Mouse (Mus musculus) G1E (cell line): ENCODE results near the gene Twf2. TPM values are rescaled to one million over a fixed set of nuclear protein-coding genes. Genes with fewer than 3 reads are reported as not detected.

Experiments used
- ATAC-seq: 2 replicates; pipeline ENCODE4 v1.8.0; 2016; ENCODE audit warnings: mild to moderate bottlenecking; ENCODE audit not compliant: insufficient number of reproducible peaks, poor library complexity, low FRiP score, severe bottlenecking; ENCODE audit errors: extremely low read depth
- DNase-seq: peaks from one replicate; pipeline ENCODE4 v3.0.0; 2012; ENCODE audit warnings: low spot score
- H3K27me3 ChIP-seq: 2 replicates; pipeline ENCODE4 v1.6.1; 2012; ENCODE audit warnings: mild to moderate bottlenecking, low read length, inconsistent platforms; ENCODE audit not compliant: insufficient read depth
- H3K36me3 ChIP-seq: replicated peaks from 2 replicates; pipeline ENCODE3; 2012; ENCODE audit warnings: mild to moderate bottlenecking, inconsistent platforms
- H3K4me1 ChIP-seq: 2 replicates; pipeline ENCODE4 v1.6.1; 2012; ENCODE audit warnings: low read depth, low read length, inconsistent platforms, mixed read lengths; ENCODE audit not compliant: insufficient read depth
- H3K4me3 ChIP-seq: 2 replicates; pipeline ENCODE4 v1.5.1; 2012; ENCODE audit warnings: low read depth, mild to moderate bottlenecking, inconsistent platforms, low read length, moderate library complexity, mixed read lengths
- H3K9me3 ChIP-seq: replicated peaks from 2 replicates; pipeline ENCODE4 v1.6.1; 2012; ENCODE audit warnings: inconsistent platforms
- CTCF ChIP-seq: IDR thresholded peaks from 2 replicates; pipeline ENCODE4 v1.5.1; 2012; ENCODE audit warnings: low read depth, low read length, inconsistent platforms, mixed read lengths
- GATA1 ChIP-seq: IDR thresholded peaks from 2 replicates; pipeline ENCODE4 v1.6.1; 2012; ENCODE audit warnings: borderline replicate concordance, low read length, inconsistent platforms, mixed read lengths
- GATA2 ChIP-seq: IDR thresholded peaks from 2 replicates; pipeline ENCODE4 v1.6.1; 2012; ENCODE audit warnings: low read depth, low read length, inconsistent platforms, borderline replicate concordance
- POLR2AphosphoS5 ChIP-seq: IDR thresholded peaks from 2 replicates; pipeline ENCODE4 v1.6.1; 2012; ENCODE audit warnings: low read depth, low read length, inconsistent platforms; ENCODE audit not compliant: insufficient replicate concordance
- TAL1 ChIP-seq: conservative IDR thresholded peaks from 2 replicates; pipeline ENCODE4 v1.6.1; 2012; ENCODE audit warnings: low read depth, low read length, inconsistent platforms, mixed read lengths
- polyA plus RNA-seq: library from polyadenylated mRNA; stranded (reverse); fragments of >175 nt; gene quantifications from 2 replicates; pipeline ENCODE4 v1.2.3, GENCODE M21; 2012
- total RNA-seq, 2 experiments: library from RNA; stranded (forward) in 1 of 2; stranded (reverse) in 1 of 2; fragments of 200-1000 nt in 1 of 2; fragments of >200 nt in 1 of 2; fragmentation: Nextera tagmentation in 1 of 2; gene quantifications; 2 replicates each; pipeline ENCODE4 v1.2.3; 2014 to 2017

The Twf2 gene
- total and polyA plus RNA-seq, 3 experiments, result 17.5 to 38.6 (median 35.7) TPM

DNA sequence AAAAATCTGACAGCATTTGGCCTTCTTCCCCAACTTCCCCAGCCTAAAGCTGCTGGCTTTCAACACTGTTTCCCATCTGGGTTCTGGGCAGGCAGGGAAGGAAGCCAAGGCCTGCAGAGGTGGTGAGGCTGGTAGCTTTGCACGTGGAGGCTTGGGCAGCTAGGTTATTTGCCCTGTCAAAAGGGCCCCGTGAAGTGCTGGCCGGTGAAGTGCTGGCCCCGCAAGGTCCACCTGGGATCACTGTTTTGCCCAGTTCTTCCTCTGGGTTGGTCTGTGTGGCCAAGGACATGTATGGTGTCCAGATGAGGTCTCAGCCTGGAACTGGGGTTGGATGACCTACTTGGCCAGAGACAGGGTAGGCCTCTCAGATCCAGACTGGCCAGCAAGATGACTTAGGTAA is 7.0 kb downstream of the Twf2 start:
- H3K36me3 ChIP-seq, result peaks cover 90% of the 10 kb centered on the region
- no peaks in the 10 kb centered on the region for H3K9me3 ChIP-seq
- H3K27me3 ChIP-seq, result no peaks in the 10 kb centered on the region
- TF ChIP-seq GATA1, result no peak
- TF ChIP-seq POLR2AphosphoS5, result no peak
- no peak for TF ChIP-seq TAL1
- TF ChIP-seq CTCF, result no peak
- no peak for TF ChIP-seq GATA2
- peaks cover 33% of the 10 kb centered on the region for H3K4me1 ChIP-seq
- H3K4me3 ChIP-seq, result no peak overlapping the region
- DNase-seq (no peak), ATAC-seq (no peak)

DNA sequence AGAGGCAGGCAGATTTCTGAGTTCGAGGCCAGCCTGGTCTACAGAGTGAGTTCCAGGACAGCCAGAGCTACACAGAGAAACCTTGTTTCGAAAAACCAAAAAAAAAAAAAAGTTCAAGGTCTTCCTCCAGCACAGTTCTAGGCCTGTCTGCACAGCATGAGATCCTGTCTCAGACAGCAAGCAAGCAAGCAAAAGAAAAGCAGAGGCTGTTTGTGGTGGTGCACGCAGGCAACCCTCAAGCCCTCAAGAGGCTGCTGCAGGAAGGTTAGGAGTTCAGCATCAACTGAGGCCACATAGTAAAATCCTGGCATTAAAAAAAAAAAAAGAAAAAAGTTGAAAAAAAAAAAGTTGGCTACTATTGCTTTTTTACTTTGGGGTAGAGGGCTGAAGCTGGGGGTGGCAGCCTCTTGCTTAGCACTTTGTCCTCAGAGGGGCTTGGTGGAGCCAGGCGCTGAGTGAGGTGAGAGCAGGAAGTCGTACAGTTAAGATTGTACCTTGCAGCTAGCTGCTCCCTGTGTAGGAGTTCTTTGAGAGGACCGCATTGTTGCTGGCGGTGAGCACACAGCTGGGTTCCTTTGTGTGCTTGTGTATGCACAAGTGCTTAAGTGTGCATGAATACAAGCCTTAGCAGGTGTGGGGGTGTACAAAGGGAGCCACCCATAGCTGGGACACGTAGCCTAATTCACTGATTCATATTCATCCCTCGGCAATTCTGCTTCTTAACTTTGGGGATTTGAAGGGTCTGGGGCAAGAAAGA is 8.1 kb downstream of the Twf2 start:
- TF ChIP-seq TAL1, result no peak
- TF ChIP-seq POLR2AphosphoS5, result no peak
- no peak for TF ChIP-seq CTCF
- TF ChIP-seq GATA2, result no peak
- Histone ChIP-seq H3K27me3 (no peaks in the 10 kb centered on the region), H3K4me3 (no peak overlapping the region), H3K9me3 (no peaks in the 10 kb centered on the region), H3K4me1 (peaks cover 23% of the 10 kb centered on the region), H3K36me3 (peaks cover 88% of the 10 kb centered on the region)
- no peak for ATAC-seq
- DNase-seq, result no peak

DNA sequence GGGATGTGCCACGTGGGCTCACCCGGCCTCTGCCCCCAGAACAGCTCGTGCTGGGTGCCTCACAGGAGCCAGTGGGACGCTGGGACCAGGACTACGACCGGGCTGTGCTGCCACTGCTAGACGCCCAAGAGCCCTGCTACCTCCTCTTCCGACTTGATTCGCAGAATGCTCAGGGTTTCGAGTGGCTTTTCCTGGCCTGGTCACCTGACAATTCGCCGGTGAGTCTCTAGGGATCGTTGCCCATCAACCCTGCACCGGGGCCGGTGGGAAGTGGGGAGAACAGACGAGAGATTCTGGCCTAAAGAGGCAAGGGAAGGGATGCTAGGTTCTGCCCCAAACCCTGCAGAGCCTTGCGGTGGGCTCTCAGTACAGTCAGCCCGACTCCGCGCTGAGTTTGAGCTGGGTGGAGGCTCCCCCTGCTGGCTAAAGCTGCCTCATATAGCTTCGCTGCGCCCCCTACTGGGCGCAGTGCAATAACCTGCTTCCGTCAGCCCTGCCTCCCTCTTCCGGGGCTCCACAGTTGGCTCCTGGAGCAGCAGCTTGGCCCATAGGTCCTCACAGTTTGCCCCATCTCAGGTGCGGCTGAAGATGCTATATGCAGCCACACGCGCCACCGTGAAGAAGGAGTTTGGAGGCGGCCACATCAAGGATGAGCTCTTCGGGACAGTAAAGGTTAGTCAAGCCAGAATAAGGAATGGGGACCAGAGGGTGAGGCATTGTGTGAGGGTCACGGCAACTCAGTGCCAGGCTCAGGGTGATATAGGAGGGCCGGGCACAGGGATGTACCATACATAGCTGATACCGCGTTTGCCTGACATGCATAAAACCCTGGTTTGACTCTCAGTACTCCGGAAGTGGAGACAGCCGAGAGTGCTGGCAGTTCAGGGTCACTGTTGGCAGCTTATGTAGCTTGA is 9.0 kb downstream of the Twf2 start:
- Histone ChIP-seq H3K36me3 (peaks cover 86% of the 10 kb centered on the region), H3K4me3 (no peak overlapping the region), H3K27me3 (no peaks in the 10 kb centered on the region), H3K9me3 (no peaks in the 10 kb centered on the region), H3K4me1 (peaks cover 15% of the 10 kb centered on the region)
- DNase-seq (peak; percentile 79), ATAC-seq (peak; percentile 87)
- TF ChIP-seq GATA2 (no peak), CTCF (peak; percentile 92)

DNA sequence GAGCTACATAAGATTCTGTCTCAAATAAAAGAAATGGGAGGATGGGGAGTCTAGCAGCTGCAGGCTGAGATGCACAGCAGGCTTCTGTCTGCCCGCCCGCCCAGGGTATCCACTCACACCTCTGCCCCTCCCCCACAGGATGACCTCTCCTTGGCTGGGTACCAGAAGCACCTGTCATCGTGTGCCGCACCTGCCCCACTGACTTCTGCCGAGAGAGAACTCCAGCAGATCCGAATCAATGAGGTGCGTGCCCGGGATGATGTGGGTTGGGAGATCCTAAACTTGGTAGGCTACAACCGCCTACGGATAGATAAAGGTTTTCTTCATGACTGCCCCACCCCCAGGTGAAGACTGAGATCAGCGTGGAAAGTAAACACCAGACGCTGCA is 9.7 kb downstream of the Twf2 start:
- Histone ChIP-seq H3K9me3 (no peaks in the 10 kb centered on the region), H3K4me3 (no peak overlapping the region), H3K27me3 (no peaks in the 10 kb centered on the region), H3K36me3 (peaks cover 79% of the 10 kb centered on the region), H3K4me1 (peaks cover 9% of the 10 kb centered on the region)
- DNase-seq, result no peak
- TF ChIP-seq POLR2AphosphoS5, result no peak
- no peak for TF ChIP-seq TAL1
- no peak for TF ChIP-seq GATA2
- no peak for TF ChIP-seq GATA1
- TF ChIP-seq CTCF, result no peak
- no peak for ATAC-seq

DNA sequence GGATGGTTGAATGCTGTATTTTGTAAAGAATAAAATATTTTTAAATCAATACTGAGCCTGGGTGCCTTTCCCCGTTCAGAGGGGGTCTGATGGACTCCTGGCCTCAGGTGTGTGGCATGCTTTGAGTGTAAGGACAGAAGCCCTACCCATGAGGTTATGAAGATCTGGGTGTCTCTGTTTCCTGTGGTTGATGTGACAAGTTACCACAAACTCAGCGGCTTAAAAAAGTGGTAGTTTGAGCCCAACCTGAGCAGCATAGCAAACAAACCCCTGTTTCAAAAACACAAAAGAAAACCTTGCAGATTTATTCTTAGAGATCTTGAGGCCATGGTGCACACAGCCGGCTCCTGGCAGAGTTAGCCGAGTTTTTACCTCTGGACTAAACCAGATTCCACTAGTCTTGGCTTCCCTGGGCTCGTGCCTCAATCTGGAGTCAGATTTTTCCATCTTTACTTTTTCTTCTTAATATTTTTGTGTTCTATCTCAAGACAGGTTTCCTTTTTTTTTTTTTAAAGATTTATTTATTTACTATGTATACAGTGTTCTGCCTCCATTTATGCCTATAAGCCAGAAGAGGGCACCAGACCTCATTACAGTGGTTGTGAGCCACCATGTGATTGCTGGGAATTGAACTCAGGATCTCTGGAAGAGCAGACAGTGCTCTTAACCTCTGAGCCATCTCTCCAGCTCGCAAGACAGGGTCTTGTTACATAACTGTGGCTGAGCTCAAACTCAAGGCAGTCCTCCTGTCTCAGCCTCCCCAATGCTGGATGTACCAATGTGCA is 12.6 kb downstream of the Twf2 start:
- TF ChIP-seq GATA2 (no peak), GATA1 (no peak), TAL1 (no peak), CTCF (no peak)
- DNase-seq (no peak), ATAC-seq (no peak)
- Histone ChIP-seq H3K36me3 (peaks cover 57% of the 10 kb centered on the region), H3K9me3 (no peaks in the 10 kb centered on the region), H3K4me1 (peaks cover 9% of the 10 kb centered on the region), H3K4me3 (no peak overlapping the region), H3K27me3 (no peaks in the 10 kb centered on the region; the same call in 1 of the 2 replicates)

DNA sequence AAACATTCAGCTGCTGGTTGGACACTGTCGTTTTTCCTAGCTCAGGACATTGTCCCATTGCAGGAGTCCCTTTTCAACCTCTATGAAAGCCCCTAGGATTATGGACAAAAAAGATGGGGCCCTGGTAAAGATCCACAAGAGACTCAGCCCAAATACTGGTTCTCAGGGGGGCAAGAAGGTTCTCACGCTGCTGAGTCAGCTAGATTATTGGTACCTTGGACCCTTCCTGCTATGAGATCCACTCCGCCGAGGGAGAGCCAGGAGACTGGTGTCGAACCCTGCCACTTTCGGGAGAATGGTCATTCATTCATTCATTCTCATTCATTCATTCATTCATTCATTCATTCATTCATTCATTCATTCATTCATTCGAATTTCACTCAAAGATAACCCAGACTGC is 14.1 kb downstream of the Twf2 start:
- ATAC-seq (no peak), DNase-seq (no peak)
- peaks cover 4% of the 10 kb centered on the region for H3K4me1 ChIP-seq
- H3K4me3 ChIP-seq, result no peak overlapping the region
- peaks cover 6% of the 10 kb centered on the region for H3K27me3 ChIP-seq
- TF ChIP-seq GATA1 (no peak), CTCF (no peak), TAL1 (no peak), POLR2AphosphoS5 (no peak), GATA2 (no peak)
- peaks cover 43% of the 10 kb centered on the region for H3K36me3 ChIP-seq
- no peaks in the 10 kb centered on the region for H3K9me3 ChIP-seq
